Mouse (Mus musculus): ENCODE measurements around the gene Exog.

Gene Exog

GRCm38 (mm10) chr9:119465056-119465455 is 20.3 kb downstream of the Exog start:
- DNase-seq: no peak

GRCm38 (mm10) chr9:119465595-119465994 is 20.9 kb downstream of the Exog start:
- peak; percentile 30 for DNase-seq

- DNase-seq: no peak
Observed at GRCm38 (mm10) chr9:119469691-119470353, 25.1 kb downstream of the Exog start.

- DNase-seq: no peak
Observed at GRCm38 (mm10) chr9:119472412-119472918, 27.7 kb downstream of the Exog start.

- no peak for DNase-seq
Observed at GRCm38 (mm10) chr9:119473011-119473410, 28.3 kb downstream of the Exog start.

GRCm38 (mm10) chr9:119473608-119474164 is 28.9 kb downstream of the Exog start:
- DNase-seq: no peak

- DNase-seq: no peak
Observed at GRCm38 (mm10) chr9:119474717-119475611, 30.2 kb downstream of the Exog start.

- DNase-seq: no peak
Observed at GRCm38 (mm10) chr9:119477754-119478153, 33.0 kb downstream of the Exog start.

- no peak for DNase-seq
Observed at GRCm38 (mm10) chr9:119478345-119478744, 33.6 kb downstream of the Exog start.

GRCm38 (mm10) chr9:119479297-119479696 is 34.6 kb downstream of the Exog start:
- no peak for DNase-seq

- DNase-seq: no peak
Observed at GRCm38 (mm10) chr9:119481612-119482011, 36.9 kb downstream of the Exog start.

- DNase-seq: no peak
Observed at GRCm38 (mm10) chr9:119483554-119484353, 39.0 kb downstream of the Exog start.

GRCm38 (mm10) chr9:119484420-119484819 is 39.7 kb downstream of the Exog start:
- DNase-seq: no peak

GRCm38 (mm10) chr9:119484868-119485267 is 40.1 kb downstream of the Exog start:
- DNase-seq: no peak

GRCm38 (mm10) chr9:119496354-119496753 is 51.6 kb downstream of the Exog start:
- DNase-seq: no peak

GRCm38 (mm10) chr9:119496960-119497359 is 52.2 kb downstream of the Exog start:
- peak; percentile 66 for DNase-seq

- no peak for DNase-seq
Observed at GRCm38 (mm10) chr9:119497546-119498246, 53.0 kb downstream of the Exog start.

- no peak for DNase-seq
Observed at GRCm38 (mm10) chr9:119498247-119498607, 53.5 kb downstream of the Exog start.

- no peak for DNase-seq
Observed at GRCm38 (mm10) chr9:119498885-119499284, 54.1 kb downstream of the Exog start.

GRCm38 (mm10) chr9:119503613-119504012 is 58.9 kb downstream of the Exog start:
- DNase-seq: no peak

GRCm38 (mm10) chr9:119504981-119505658 is 60.4 kb downstream of the Exog start:
- no peak for DNase-seq

GRCm38 (mm10) chr9:119510902-119511301 is 66.2 kb downstream of the Exog start:
- peak; percentile 25 for DNase-seq

Data from right cerebral cortex, postnatal 14 days (tissue).